Mouse (Mus musculus): ENCODE results near the gene Poldip3.

The Poldip3 gene

GRCm38 (mm10) chr15:83149196-83150072 lies at the start of gene Poldip3:
Poldip3 (minus strand) TSS chr15:83149384.
- DNase-seq (ENCODE audit: extremely low read depth, insufficient read length, low spot score): peak; percentile 97

- no peak for DNase-seq (ENCODE audit: extremely low read depth, insufficient read length, low spot score)
Measured at GRCm38 (mm10) chr15:83193413-83193812, 44.2 kb upstream of the Poldip3 start.

- no peak for DNase-seq (ENCODE audit: extremely low read depth, insufficient read length, low spot score)
Measured at GRCm38 (mm10) chr15:83182351-83182750, 33.2 kb upstream of the Poldip3 start.

GRCm38 (mm10) chr15:83181800-83182330 lies 32.7 kb upstream of the Poldip3 start:
- DNase-seq (ENCODE audit: extremely low read depth, insufficient read length, low spot score): no peak

GRCm38 (mm10) chr15:83180004-83180403 lies 30.8 kb upstream of the Poldip3 start:
- no peak for DNase-seq (ENCODE audit: extremely low read depth, insufficient read length, low spot score)

- DNase-seq (ENCODE audit: extremely low read depth, insufficient read length, low spot score): no peak
Measured at GRCm38 (mm10) chr15:83176653-83177052, 27.5 kb upstream of the Poldip3 start.

GRCm38 (mm10) chr15:83173914-83174884 lies 25.0 kb upstream of the Poldip3 start:
- no peak for DNase-seq (ENCODE audit: extremely low read depth, insufficient read length, low spot score)

- no peak for DNase-seq (ENCODE audit: extremely low read depth, insufficient read length, low spot score)
Measured at GRCm38 (mm10) chr15:83172492-83173429, 23.6 kb upstream of the Poldip3 start, which contains the start of gene Cyb5r3. Cyb5r3 (minus strand) TSS chr15:83172592.

GRCm38 (mm10) chr15:83171712-83172481 lies 22.7 kb upstream of the Poldip3 start:
- peak; percentile 99 for DNase-seq (ENCODE audit: extremely low read depth, insufficient read length, low spot score)

GRCm38 (mm10) chr15:83170956-83171659 lies 21.9 kb upstream of the Poldip3 start:
- no peak for DNase-seq (ENCODE audit: extremely low read depth, insufficient read length, low spot score)

- no peak for DNase-seq (ENCODE audit: extremely low read depth, insufficient read length, low spot score)
Measured at GRCm38 (mm10) chr15:83169772-83170722, 20.9 kb upstream of the Poldip3 start.

GRCm38 (mm10) chr15:83168875-83169771 lies 19.9 kb upstream of the Poldip3 start:
- DNase-seq (ENCODE audit: extremely low read depth, insufficient read length, low spot score): no peak

- DNase-seq (ENCODE audit: extremely low read depth, insufficient read length, low spot score): no peak
Measured at GRCm38 (mm10) chr15:83168311-83168710, 19.1 kb upstream of the Poldip3 start.

GRCm38 (mm10) chr15:83167550-83168065 lies 18.4 kb upstream of the Poldip3 start:
- DNase-seq (ENCODE audit: extremely low read depth, insufficient read length, low spot score): no peak

- DNase-seq (ENCODE audit: extremely low read depth, insufficient read length, low spot score): no peak
Measured at GRCm38 (mm10) chr15:83167126-83167525, 17.9 kb upstream of the Poldip3 start.

- DNase-seq (ENCODE audit: extremely low read depth, insufficient read length, low spot score): peak; percentile 92
Measured at GRCm38 (mm10) chr15:83166642-83167041, 17.5 kb upstream of the Poldip3 start.
